Mouse (Mus musculus) testis, adult 2 months (tissue): ENCODE data around the gene Spaca3.

ENCODE experiments used
- CTCF ChIP-seq: fragments of 200-500 bp; IDR thresholded peaks from 2 replicates; pipeline ENCODE4 v1.5.1; 2012; ENCODE audit warnings: low read depth, mild to moderate bottlenecking, inconsistent platforms, low read length, moderate library complexity; ENCODE audit not compliant: control insufficient read depth, insufficient read depth, insufficient replicate concordance
- POLR2A ChIP-seq: fragments of 200-500 bp; IDR thresholded peaks from 2 replicates; pipeline ENCODE4 v1.6.1; 2012; ENCODE audit warnings: low read depth, mild to moderate bottlenecking, inconsistent platforms, low read length, moderate library complexity; ENCODE audit not compliant: control insufficient read depth

DNA sequence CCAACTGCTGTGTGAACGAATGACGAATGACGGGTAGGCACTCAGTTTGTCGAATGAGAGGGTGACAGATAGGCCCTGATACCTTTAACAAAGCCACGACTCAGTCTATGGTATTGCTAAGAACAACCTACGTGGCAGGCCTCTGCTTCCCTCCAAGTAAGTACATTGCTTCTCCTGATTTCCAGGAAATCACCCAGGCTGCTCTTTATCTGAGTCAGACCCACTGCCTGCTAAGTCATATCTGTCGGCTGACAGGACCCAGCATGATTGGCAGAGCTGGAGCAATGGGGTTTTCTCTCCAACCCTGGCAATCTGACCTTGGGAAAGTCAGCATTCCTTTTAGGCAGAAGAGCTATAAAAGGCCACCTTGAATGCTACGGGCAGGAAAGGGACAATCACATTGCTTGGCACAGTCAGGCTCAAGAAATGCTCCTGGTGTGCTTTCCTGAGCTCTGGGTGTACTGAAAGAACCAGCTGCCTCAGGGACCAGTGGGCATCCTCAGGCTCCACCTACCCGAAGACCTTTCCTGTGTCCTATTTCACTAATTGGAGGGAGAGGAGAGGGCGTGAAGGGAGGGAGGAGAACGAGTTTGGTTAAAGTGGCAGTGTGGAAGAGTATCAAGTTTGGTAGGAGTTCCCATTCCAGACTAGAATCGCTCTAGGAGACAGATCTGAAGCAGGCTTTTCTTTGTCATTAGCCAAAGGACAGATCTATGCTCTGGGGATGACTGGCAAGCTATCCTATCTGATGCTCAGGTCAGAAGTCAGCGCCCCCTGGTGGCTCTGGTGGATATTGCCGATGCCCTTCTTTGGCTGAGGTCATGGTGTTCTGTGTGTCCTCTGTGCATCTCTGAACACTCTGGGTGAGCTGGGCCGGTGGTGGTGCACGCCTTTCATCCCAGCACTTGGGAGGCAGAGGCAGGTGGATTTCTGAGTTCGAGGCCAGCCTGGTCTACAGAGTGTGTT lies 14.6 kb downstream of the Spaca3 start:
- TF ChIP-seq CTCF = peak; percentile 91; the same call in 1 of the 2 replicates
- no peak for TF ChIP-seq POLR2A
